Mouse (Mus musculus) lung, postnatal 0 days (tissue): ENCODE measurements around the gene Rab11fip5. TPM values are rescaled to one million over a fixed set of nuclear protein-coding genes. Genes with fewer than 3 reads are reported as not detected.

Experiments used
- ATAC-seq: fragments of 200-750 bp; cut with Nextera tagmentation; 2 replicates; pipeline ENCODE4 v1.8.0; 2017; ENCODE audit warnings: moderate library complexity
- DNase-seq: peaks from one replicate; pipeline ENCODE4 v3.0.0-alpha.2; 2016; ENCODE audit warnings: low spot score
- H3K27ac ChIP-seq: fragments of 300-500 bp; sonication (generic); 2 replicates; pipeline ENCODE4 v1.5.1; 2014; ENCODE audit warnings: antibody characterized with exemption, mild to moderate bottlenecking, low read length, mixed read lengths
- H3K27me3 ChIP-seq: fragments of 300-500 bp; sonication (generic); replicated peaks from 2 replicates; pipeline ENCODE4 v1.6.1; 2014; ENCODE audit warnings: low read length, mixed read lengths; ENCODE audit not compliant: insufficient read depth
- H3K36me3 ChIP-seq: fragments of 300-500 bp; sonication (generic); 2 replicates; pipeline ENCODE4 v1.6.1; 2014; ENCODE audit warnings: low read length, mixed read lengths; ENCODE audit not compliant: insufficient read depth
- H3K4me1 ChIP-seq: fragments of 300-500 bp; sonication (generic); 2 replicates; pipeline ENCODE4 v1.6.1; 2014; ENCODE audit warnings: antibody characterized with exemption, low read depth, low read length, mixed read lengths; ENCODE audit not compliant: insufficient read depth
- H3K4me2 ChIP-seq: fragments of 300-500 bp; sonication (generic); replicated peaks from 2 replicates; pipeline ENCODE4 v1.6.1; 2014; ENCODE audit warnings: low read depth, mild to moderate bottlenecking, low read length, moderate library complexity, mixed read lengths
- H3K4me3 ChIP-seq: fragments of 300-500 bp; sonication (generic); 2 replicates; pipeline ENCODE4 v1.5.1; 2014; ENCODE audit warnings: low read depth, low read length
- H3K9ac ChIP-seq: fragments of 300-500 bp; sonication (generic); replicated peaks from 2 replicates; pipeline ENCODE4 v1.6.1; 2014; ENCODE audit warnings: low read depth, mild to moderate bottlenecking
- H3K9me3 ChIP-seq: fragments of 300-500 bp; sonication (generic); 2 replicates; pipeline ENCODE4 v1.6.1; 2016; ENCODE audit warnings: low read length, mixed read lengths
- CTCF ChIP-seq: IDR thresholded peaks from 2 replicates; pipeline ENCODE4 v1.5.1; 2016; ENCODE audit warnings: antibody characterized with exemption, mild to moderate bottlenecking
- EP300 ChIP-seq: IDR thresholded peaks from 2 replicates; pipeline ENCODE4 v1.6.1; 2016; ENCODE audit warnings: antibody characterized with exemption, mild to moderate bottlenecking, control low read depth
- WGBS: fragments of 180-500 bp; shearing (Covaris S2); extraction: QIAGEN DNeasy Blood & Tissue Kit; methylation state at CpG from one replicate; pipeline ENCODE4 v1.1.7; 2014; 5-methylcytosine and 5-hydroxymethylcytosine counted together
- polyA plus RNA-seq: library from polyadenylated mRNA; unstranded; fragments of >200 nt; fragmentation: Nextera tagmentation; extraction: Ambion mirVana; gene quantifications from 2 replicates; pipeline ENCODE4 v1.2.1, GENCODE M21; 2015

Rab11fip5 gene
- polyA plus RNA-seq, 1 experiment from 2014 or later = 11.2 TPM

- Histone ChIP-seq H3K4me3 (no peak overlapping the region), H3K9me3 (no peaks in the 10 kb centered on the region), H3K4me2 (no peak overlapping the region), H3K36me3 (no peaks in the 10 kb centered on the region), H3K27ac (no peak overlapping the region), H3K9ac (no peak overlapping the region), H3K4me1 (peaks cover 3% of the 10 kb centered on the region; the same call in 1 of the 2 replicates), H3K27me3 (no peaks in the 10 kb centered on the region)
- TF ChIP-seq EP300 (no peak), CTCF (0 out of 2 replicates have a peak, but pooled peaks have one; percentile 26)
- DNase-seq (no peak), ATAC-seq (no peak)
- WGBS = 85% methylated on average over 5 of the region's 5 CpGs
These were observed 11.1 kb downstream of the Rab11fip5 start for GRCm38 (mm10) chr6:85363231-85363905.

- Histone ChIP-seq H3K4me2 (no peak overlapping the region), H3K9ac (no peak overlapping the region), H3K27ac (no peak overlapping the region), H3K4me3 (no peak overlapping the region), H3K4me1 (peaks cover 5% of the 10 kb centered on the region; the same call in 1 of the 2 replicates), H3K9me3 (no peaks in the 10 kb centered on the region), H3K27me3 (no peaks in the 10 kb centered on the region), H3K36me3 (no peaks in the 10 kb centered on the region)
- ATAC-seq (no peak), DNase-seq (no peak)
- no peak for TF ChIP-seq EP300
- no peak for TF ChIP-seq CTCF
- WGBS = 67% methylated on average over 5 of the region's 5 CpGs
These were observed 11.8 kb downstream of the Rab11fip5 start for GRCm38 (mm10) chr6:85362610-85363009.

- Histone ChIP-seq H3K36me3 (no peaks in the 10 kb centered on the region), H3K27ac (no peak overlapping the region), H3K4me3 (no peak overlapping the region), H3K9me3 (no peaks in the 10 kb centered on the region), H3K4me1 (0 out of 2 replicates have a peak, but pooled peaks cover 6% of the 10 kb centered on the region), H3K4me2 (no peak overlapping the region), H3K9ac (no peak overlapping the region), H3K27me3 (no peaks in the 10 kb centered on the region)
- no peak for DNase-seq
- no peak for ATAC-seq
- WGBS = 79% methylated on average over 5 of the region's 5 CpGs
- no peak for TF ChIP-seq CTCF
- TF ChIP-seq EP300 = no peak
These were observed 14.1 kb downstream of the Rab11fip5 start for GRCm38 (mm10) chr6:85360311-85360710.

GRCm38 (mm10) chr6:85358877-85359276 lies 15.6 kb downstream of the Rab11fip5 start:
- Histone ChIP-seq H3K4me1 (0 out of 2 replicates have a peak, but pooled peaks cover 6% of the 10 kb centered on the region), H3K27ac (no peak overlapping the region), H3K9me3 (no peaks in the 10 kb centered on the region), H3K9ac (no peak overlapping the region), H3K4me3 (no peak overlapping the region), H3K4me2 (no peak overlapping the region), H3K36me3 (no peaks in the 10 kb centered on the region), H3K27me3 (no peaks in the 10 kb centered on the region)
- ATAC-seq (no peak), DNase-seq (no peak)
- TF ChIP-seq EP300 = no peak
- TF ChIP-seq CTCF = no peak
- WGBS = 85% methylated on average over 1 of the region's 1 CpGs

DNA sequence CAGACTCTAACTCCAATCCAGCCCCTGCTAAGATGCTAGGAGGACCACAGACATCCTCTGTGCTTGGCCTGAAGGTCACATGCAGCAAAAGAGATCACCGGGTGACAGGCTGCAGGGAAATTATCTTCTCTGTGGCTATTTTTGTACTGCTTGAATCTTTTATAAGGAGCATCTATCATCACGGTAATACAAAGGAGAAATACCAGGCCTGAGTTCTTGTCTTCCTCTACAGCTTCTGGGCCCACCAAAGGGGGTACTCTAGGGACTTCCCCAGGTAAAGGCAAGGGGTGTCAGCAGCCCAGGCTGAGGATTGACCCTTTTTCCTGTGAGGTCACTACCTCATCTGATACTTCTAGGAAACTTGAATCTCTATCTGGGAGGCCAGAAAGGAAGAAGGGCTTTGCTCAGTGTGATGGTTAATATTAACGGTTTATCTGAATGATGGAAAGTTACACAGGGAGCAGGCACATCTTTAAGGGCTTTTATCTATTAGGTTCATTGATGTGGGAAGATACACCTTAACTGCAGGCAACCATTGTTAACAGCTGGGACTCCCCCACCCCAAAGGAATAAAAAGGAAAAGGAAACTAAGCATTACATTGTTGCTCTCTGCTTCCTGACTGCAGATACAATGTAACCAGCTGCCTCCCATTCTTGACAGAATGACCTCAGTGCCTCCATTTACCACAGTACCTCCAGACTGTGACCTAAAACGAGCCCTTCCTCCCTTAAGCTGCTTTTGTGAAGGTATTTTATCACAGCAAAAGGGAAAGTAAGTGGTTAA lies 17.6 kb downstream of the Rab11fip5 start:
- H3K4me3 ChIP-seq = no peak overlapping the region
- no peak for TF ChIP-seq EP300
- no peak for TF ChIP-seq CTCF
- no peaks in the 10 kb centered on the region for H3K36me3 ChIP-seq
- H3K9me3 ChIP-seq = no peaks in the 10 kb centered on the region
- ATAC-seq (peak; percentile 35; the same call in 1 of the 2 replicates), DNase-seq (no peak)
- H3K27ac ChIP-seq = no peak overlapping the region
- H3K9ac ChIP-seq = no peak overlapping the region
- no peaks in the 10 kb centered on the region for H3K27me3 ChIP-seq
- WGBS = 46% methylated on average over 4 of the region's 4 CpGs
- H3K4me2 ChIP-seq = no peak overlapping the region
- H3K4me1 ChIP-seq = 0 out of 2 replicates have a peak, but pooled peaks cover 6% of the 10 kb centered on the region

- Histone ChIP-seq H3K27ac (no peak overlapping the region), H3K4me3 (no peak overlapping the region), H3K36me3 (no peaks in the 10 kb centered on the region), H3K27me3 (no peaks in the 10 kb centered on the region), H3K4me2 (no peak overlapping the region), H3K9ac (no peak overlapping the region), H3K4me1 (0 out of 2 replicates have a peak, but pooled peaks cover 6% of the 10 kb centered on the region), H3K9me3 (no peaks in the 10 kb centered on the region)
- DNase-seq (no peak), ATAC-seq (no peak)
- TF ChIP-seq EP300 (no peak), CTCF (no peak)
- 100% methylated on average over 2 of the region's 2 CpGs for WGBS
These were observed 18.7 kb downstream of the Rab11fip5 start for GRCm38 (mm10) chr6:85355753-85356152.
